26 mouse cellular contexts compared by ENCODE assay signal in the genomic region with DNA sequence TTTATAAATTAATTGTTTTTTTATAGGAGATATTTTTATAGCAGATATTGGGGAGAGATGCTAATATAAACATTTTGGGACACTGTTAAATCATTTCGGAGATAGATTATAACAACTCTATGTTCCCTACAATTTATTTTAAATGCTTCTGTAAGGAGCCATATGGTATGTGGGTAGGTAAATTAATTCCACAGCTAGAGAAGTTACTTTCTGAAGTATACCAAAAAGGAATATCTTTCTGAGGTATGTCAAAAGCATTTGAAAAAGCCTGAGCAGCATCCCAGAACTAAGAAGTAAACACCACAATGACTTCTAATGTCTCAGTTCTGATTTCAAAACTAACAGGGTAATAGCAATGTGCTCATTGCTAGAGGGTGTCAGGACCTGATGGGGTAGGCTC. TPM values are rescaled to one million over a fixed set of nuclear protein-coding genes. Genes with fewer than 3 reads are reported as not detected.
DNase-seq lines count a peak whose midpoint lies in the region; ATAC-seq and TF ChIP-seq lines count a peak whose summit lies in the region.
"Had no signal": no experiment of that assay in that cellular context is flagged by ENCODE, and none has a peak within 500 bp of the region (broad histone marks: within the 10 kb centered on the region; RNA-seq: fewer than 3 reads in every experiment).

No protein-coding gene starts in this region.

- H3K27me3 ChIP-seq in kidney, adult 2 months (replicated peaks; ENCODE audit: control insufficient read depth, insufficient read depth, low read length) = no peaks in the 10 kb centered on the region
- H3K27me3 ChIP-seq: CH12.LX; embryonic facial prominence, embryonic 12.5 days; forebrain, embryonic 13.5 days; forebrain, embryonic 15.5 days; Patski had no signal

- DNase-seq in frontal cortex, postnatal 14 days (ENCODE audit: low spot score in 2 of 2) = no peak
- no peak for DNase-seq in left cerebral cortex, adult 2 months (ENCODE audit: extremely low spot score in 1 of 2, low spot score in 2 of 2)
- DNase-seq in left cerebral cortex, postnatal 36 days (ENCODE audit: low spot score in 2 of 2) = no peak
- peak; percentile 55 for DNase-seq in telencephalon, adult 2 months (ENCODE audit: low read depth, low spot score)
- DNase-seq in kidney, adult 2 months = no peak
- DNase-seq: adrenal gland, adult 8-10 months; adrenal gland, postnatal 14 days; adrenal gland, postnatal 36 days; B cell, adult 2 months; cerebellum, adult 11 months; cerebellum, adult 18-20 months; cerebellum, adult 8-10 months; cerebellum, adult 9-11 months; cerebellum, postnatal 14 days; cerebellum, postnatal 36 days; forebrain, postnatal 0 days had no signal

- no peak for TF ChIP-seq POLR2A in kidney, adult 2 months (IDR thresholded peaks at IDR 0.05; ENCODE audit: low read depth, low read length)

- no peaks in the 10 kb centered on the region for H3K4me1 ChIP-seq in kidney, adult 2 months (ENCODE audit: control insufficient read depth, insufficient read depth, low read length)
- H3K4me1 ChIP-seq: embryonic facial prominence, embryonic 10.5 days; embryonic facial prominence, embryonic 12.5 days; forebrain, embryonic 13.5 days; forebrain, embryonic 15.5 days had no signal

- no peaks in the 10 kb centered on the region for H3K36me3 ChIP-seq in kidney, adult 2 months (ENCODE audit: control insufficient read depth, insufficient read depth, low read length)
- H3K36me3 ChIP-seq: embryonic facial prominence, embryonic 10.5 days; embryonic facial prominence, embryonic 12.5 days; forebrain, embryonic 15.5 days; G1E had no signal

- ATAC-seq in frontal cortex, adult (ENCODE audit: low TSS enrichment) = peak; percentile 84
- ATAC-seq: activated CD4-positive, CD25-positive, alpha-beta regulatory T cell, adult 4 months; CD4-positive, CD25-positive, alpha-beta regulatory T cell, adult 4 months; forebrain, embryonic 13.5 days; forebrain, embryonic 15.5 days; Patski had no signal

- intact Hi-C loops in left cerebral cortex, adult 2 months (cut with DNase I) = no loop called here
- intact Hi-C loops in left cerebral cortex, postnatal 36 days (cut with DNase I) = no loop called here

- no peak overlapping the region for H3K4me3 ChIP-seq in left cerebral cortex, adult 2 months
- H3K4me3 ChIP-seq in kidney, adult 2 months (ENCODE audit: insufficient read depth, low read depth, low read length) = no peak overlapping the region
- H3K4me3 ChIP-seq: embryonic facial prominence, embryonic 10.5 days; embryonic facial prominence, embryonic 12.5 days; forebrain, embryonic 13.5 days; forebrain, embryonic 15.5 days had no signal

- TF ChIP-seq CTCF in left cerebral cortex, adult 2 months (IDR thresholded peaks at IDR 0.05) = no peak
- no peak for TF ChIP-seq CTCF in kidney, adult 2 months (conservative IDR thresholded peaks at IDR 0.05; ENCODE audit: insufficient read depth, insufficient read length, low read depth, low read length)

- WGBS in kidney, adult 2 months = 86% methylated on average over 1 of the region's 1 CpGs

- H3K27ac ChIP-seq in left cerebral cortex, adult 2 months = peak overlapping the region; percentile 85
- H3K27ac ChIP-seq in kidney, adult 2 months (ENCODE audit: insufficient read depth, low read depth, low read length) = no peak overlapping the region
- H3K27ac ChIP-seq: embryonic facial prominence, embryonic 10.5 days; embryonic facial prominence, embryonic 12.5 days; forebrain, embryonic 13.5 days; forebrain, embryonic 15.5 days had no signal

RNA-seq across cellular contexts. Expression of a gene that starts 49.4 kb away (rescaled TPM):
- 10 to 100 TPM; 45.5 to 48.5 TPM for total RNA-seq in left cerebral cortex, adult 2 months (2021)
- 10 to 100 TPM; 50.4 to 53.8 TPM for total RNA-seq in left cerebral cortex, postnatal 36 days (2021)
- polyA plus RNA-seq in kidney, adult 2 months (2012; rRNA removed) = 3.8 and 4.7 TPM in 2 replicates
- polyA plus RNA-seq: CD4-positive, CD25-positive, alpha-beta regulatory T cell, adult 4 months; G1E had no signal
